Mouse (Mus musculus) lung, postnatal 4 days (tissue): ENCODE data around the gene St13.

Experiments used
- DNase-seq, 2 experiments: peaks; one replicate each; pipeline ENCODE4 v3.0.0; 2021

Gene St13

DNA sequence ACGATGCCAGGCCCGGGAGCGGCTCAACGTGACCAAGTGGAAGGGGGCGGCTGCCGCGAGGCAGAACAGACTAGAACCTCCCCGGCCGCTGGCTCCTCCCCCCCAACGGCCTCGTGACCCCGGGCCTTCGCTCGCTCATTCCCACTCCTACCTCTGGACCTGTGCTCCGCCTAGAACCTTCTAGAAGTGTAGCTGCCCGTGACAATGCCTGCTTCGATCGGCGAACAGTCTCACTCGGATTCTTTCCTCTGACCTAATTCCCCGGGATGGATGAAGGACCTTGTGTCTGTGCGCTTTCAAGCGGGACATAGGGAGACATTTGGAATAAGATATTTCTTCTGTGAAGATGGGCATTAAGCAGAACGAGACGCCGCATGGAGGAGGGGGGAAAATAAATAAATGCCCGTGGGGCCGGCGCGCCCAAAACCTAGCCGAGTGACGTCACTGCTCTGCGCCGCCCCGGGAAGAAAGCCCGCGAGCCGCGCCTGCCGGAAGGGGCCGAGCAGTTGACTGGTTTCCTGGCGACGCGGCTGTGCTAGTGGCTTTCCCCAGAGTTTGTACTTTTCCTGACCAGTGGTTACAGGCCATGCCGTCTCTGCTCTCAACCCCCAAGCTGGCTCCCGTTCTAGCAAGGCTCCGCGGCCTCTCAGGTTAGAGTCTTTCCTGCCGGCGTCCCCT is at the start of gene St13, which contains the start of gene Xpnpep3:
St13 (minus strand) TSS at position 440 of the 678 bp plus-strand sequence.
Xpnpep3 (plus strand) TSS at position 501 of the 678 bp plus-strand sequence.
- DNase-seq: peak; percentile 98

- peak in 1 of 2 experiments; percentile 70 for DNase-seq
Observed at GRCm38 (mm10) chr15:81448463-81448862, 48.6 kb upstream of the St13 start.

DNA sequence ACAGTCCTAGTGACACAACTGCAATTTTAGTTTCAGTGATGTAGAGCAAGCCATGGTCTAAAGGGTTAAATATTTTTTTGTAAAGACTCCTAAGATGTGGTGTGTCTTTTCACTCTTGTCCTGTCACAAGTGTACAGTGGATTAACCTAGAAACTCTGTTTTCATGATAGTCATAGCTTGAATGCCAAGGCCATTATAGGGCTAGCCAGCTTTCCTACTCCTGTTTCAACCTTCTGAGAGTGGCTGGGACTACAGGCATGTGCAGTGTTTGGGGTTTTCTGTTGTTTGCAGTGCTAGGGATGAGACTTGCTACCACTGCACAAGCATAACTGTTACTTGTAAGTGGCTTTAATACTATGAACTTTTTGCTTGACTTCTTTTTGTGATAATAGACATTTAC is 39.4 kb upstream of the St13 start:
- no peak for DNase-seq

DNA sequence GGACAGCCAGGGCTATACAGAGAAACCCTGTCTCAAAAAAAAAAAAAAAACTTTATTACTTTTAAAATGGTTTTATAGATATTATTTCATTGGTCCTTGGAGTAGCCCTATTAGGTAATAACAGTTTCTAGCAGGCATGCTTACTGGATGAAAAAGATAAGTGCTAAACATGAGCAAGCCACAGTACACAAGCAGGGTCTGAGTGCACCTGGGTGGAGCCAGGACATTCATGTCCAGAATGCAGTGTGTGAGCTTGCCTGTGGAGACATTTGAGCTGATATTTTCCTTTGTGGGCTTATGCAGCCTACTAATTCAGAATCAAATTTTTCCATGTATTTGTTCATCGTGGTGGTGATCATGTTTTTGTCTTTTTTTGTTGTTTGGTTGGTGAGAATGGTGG is 38.5 kb upstream of the St13 start:
- DNase-seq: no peak

- DNase-seq: no peak
Observed at GRCm38 (mm10) chr15:81431195-81431594, 31.3 kb upstream of the St13 start.

GRCm38 (mm10) chr15:81427947-81428346 is 28.1 kb upstream of the St13 start:
- DNase-seq: no peak

DNA sequence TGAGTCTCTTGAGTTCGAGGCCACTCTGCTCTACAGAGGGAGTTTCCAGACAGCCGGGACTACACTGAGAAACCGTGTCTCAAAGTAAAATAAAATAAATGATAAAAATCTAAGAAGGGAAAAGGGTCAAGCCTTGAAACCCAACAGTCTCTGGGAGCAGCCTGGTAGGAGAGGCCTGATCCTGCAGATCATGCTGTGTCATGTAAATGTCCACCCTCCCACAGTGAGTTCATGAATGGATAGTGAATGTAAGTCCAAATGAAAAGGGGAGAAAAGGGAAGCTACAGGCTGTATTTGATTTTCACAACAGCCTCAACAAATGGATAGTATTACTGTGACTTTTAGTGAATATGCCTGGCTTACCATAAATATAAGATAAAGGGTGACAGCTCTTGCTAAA is 25.4 kb upstream of the St13 start:
- DNase-seq: no peak

DNA sequence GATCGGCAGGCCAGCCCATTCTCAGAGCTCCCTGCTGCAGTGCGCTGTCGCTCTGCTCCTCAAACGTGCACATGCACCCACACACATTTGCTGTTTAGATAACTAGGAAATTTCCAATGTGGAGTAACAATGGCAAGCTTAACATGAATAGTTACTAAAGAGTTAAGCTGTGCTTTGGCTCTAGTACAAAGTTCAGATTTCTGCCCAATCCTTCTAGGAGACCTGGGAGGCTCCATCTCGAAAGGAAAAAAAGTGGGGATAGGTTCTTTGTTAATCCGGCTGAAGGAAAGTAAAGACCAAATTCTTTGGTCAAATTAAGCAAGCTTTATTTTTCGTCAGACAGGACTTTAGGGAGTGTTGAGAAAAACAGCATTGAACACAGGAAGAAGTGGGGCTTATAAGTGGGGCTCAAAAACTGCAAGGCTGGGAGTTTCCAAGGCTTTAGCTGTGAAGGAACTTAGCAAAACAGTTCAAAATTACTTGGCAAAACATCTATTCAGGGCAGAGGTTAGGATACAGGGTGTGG is 22.3 kb upstream of the St13 start:
- no peak for DNase-seq

GRCm38 (mm10) chr15:81421454-81421853 is 21.6 kb upstream of the St13 start:
- no peak for DNase-seq

GRCm38 (mm10) chr15:81418065-81418464 is 18.2 kb upstream of the St13 start:
- no peak for DNase-seq

DNA sequence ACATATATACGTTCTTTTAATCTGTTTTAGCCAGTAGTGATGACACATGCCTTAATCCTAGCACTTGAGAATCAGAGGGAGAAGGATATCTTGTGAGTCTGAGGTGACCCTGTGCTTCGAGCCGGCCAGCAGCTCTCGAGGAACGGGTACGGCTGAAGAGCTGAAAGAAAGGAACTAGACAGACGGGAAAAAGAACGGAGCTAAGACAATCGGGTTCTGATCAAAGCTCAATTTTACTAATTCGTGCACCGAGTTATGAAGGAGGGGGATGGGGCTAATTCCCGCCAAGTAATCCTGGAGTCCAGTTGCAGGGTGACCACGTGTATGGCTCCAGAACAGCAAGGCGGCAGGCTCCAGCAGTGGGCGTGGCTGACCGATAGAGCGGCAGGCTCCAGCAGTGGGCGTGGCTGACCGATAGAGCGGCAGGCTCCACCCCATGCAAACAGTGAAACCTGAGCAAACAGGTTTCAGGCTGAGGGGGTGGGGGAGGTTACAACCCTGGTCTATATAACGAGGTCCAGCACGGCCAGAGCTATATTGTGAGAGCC is 17.0 kb upstream of the St13 start:
- DNase-seq: peak; percentile 78 to 84

DNA sequence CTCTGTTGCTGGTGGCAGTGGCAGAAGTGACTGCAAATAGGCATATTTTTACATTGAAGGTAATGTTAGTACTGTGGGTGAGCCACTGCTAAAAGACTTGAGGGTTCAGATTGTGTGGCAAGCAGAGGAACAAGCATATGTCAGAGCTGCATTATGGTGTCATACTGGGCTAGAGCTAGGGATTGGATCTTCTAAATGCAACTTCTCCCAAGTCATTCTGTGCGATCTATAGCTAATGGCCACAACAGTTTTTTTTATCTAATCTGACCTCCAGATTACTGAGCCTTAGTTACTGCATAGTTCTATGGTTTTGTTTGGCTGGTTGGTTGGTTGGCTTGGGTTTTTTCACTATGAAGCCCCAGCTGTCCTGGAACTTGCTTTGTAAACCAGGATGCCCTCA is 8.3 kb upstream of the St13 start, which contains the start of gene Dnajb7:
Dnajb7 (minus strand) TSS at position 101 of the 400 bp plus-strand sequence.
- no peak for DNase-seq

DNA sequence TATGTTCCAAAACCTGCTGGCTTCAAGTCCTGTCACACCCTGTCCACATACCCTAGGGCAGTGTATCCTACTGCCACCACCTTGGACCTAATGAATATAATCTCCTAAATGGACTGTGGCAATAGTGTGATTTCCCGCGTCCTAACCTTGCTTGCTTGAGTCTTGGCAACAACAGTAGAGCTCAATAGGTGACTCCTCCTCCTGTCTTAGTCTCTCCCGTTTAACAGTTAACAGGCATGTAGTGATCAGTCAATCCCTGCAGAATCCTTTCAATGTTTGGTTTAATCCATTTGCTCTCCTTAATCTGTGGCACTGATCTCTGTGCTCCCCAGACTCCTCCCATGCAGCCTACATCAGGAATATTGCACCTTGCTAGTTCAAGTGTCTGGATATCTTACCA is 5.1 kb upstream of the St13 start:
- DNase-seq: no peak

- DNase-seq: no peak
Observed at GRCm38 (mm10) chr15:81399297-81399637, 610 bp downstream of the St13 start.

DNA sequence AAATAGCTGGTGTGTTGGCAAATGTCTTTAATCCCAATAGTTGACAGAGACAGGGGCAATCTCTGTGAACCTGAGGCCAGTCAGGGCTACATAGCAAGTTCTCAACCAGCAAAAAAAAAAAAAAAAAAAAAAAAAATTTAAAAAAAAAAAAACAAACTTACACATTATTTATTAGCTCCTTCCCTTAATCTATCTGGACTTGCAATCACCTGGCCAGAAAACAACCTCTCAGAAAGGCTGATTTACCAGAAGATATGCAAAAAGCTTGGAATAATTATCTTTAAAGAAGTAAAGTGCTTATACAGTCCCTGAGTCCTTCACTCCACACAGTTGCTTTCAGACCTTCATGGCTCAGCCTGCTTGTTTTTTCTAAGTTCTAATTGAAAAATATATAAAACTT is 1.7 kb downstream of the St13 start:
- DNase-seq: no peak

GRCm38 (mm10) chr15:81394211-81394915 is 5.5 kb downstream of the St13 start:
- no peak for DNase-seq

GRCm38 (mm10) chr15:81392997-81393396 is 6.9 kb downstream of the St13 start:
- DNase-seq: peak; percentile 43 to 49

- DNase-seq: no peak
Observed at GRCm38 (mm10) chr15:81386327-81386726, 13.6 kb downstream of the St13 start.

- no peak for DNase-seq
Observed at GRCm38 (mm10) chr15:81378845-81379244, 21.0 kb downstream of the St13 start.

GRCm38 (mm10) chr15:81374621-81375020 is 25.3 kb downstream of the St13 start:
- no peak for DNase-seq

DNA sequence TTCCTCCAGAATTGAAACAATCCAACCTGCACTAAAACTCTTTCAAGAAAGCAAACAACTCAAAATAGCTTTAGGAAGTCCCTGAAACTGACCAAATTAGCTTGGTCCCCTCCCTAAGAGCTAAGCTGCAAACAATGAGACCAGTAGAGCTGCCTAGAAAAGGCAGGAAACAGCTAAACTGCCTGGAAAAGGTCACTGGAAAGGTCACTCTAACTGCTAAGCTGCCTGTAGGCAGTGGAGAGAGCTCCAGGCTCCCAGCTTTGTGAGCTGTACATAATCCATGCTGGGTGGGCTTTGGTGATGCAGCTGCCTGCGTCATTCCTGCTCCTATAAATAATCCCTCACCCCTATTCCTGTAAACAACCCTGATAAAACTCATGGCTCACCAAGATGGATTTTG is 29.5 kb downstream of the St13 start:
- no peak for DNase-seq

- DNase-seq: no peak
Observed at GRCm38 (mm10) chr15:81368601-81369000, 31.3 kb downstream of the St13 start.

- DNase-seq: no peak
Observed at GRCm38 (mm10) chr15:81366241-81366640, 33.6 kb downstream of the St13 start.

- DNase-seq: no peak
Observed at GRCm38 (mm10) chr15:81365246-81365645, 34.6 kb downstream of the St13 start.
